Mouse (Mus musculus) olfactory bulb, adult 2 months (tissue): ENCODE measurements at regions not wholly inside any gene's neighbourhood (a gene's known extent, or its start where the extent isn't known, plus 50 kb on each side); places are given as distances from the start of the nearest gene placed in this dataset.

ENCODE experiments used
- CTCF ChIP-seq: fragments of 200-500 bp; IDR thresholded peaks from 2 replicates; pipeline ENCODE4 v1.5.1; 2012; ENCODE audit warnings: low read depth, mild to moderate bottlenecking, low read length, moderate library complexity; ENCODE audit not compliant: insufficient read depth
- POLR2A ChIP-seq: fragments of 200-500 bp; IDR thresholded peaks from 2 replicates; pipeline ENCODE4 v1.6.1; 2012; ENCODE audit warnings: mild to moderate bottlenecking, low read depth, low read length, moderate library complexity; ENCODE audit not compliant: insufficient read depth

DNA sequence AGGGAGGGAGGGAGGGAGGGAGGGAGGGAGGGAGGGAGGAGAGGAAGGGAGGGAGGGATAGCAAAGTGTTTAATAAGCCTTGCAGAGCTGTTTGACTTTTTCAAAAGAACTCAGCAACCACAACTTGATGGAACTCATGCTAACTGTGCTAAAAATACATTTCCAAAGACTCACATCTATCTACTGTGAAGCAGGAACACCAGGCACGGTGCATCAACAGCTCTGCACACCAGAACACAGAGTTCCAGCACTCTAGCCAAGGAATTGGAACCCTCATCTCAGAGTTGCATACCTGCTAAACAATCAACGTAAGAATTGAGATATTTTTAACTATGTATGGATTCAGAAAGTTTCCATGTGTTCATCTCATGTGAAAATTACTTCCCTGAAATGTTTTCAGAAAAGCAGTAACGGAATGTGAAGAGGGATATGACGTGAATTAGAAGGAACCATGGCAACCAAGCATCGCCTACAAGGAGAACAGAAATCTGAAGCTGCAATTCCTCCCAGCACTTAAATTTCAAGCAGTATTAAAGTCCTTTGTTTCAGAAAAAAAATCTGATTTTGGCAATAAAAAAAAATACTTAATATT, 256.3 kb downstream of the Ube2cbp start:
- no peak for TF ChIP-seq CTCF
- no peak for TF ChIP-seq POLR2A
